Mouse (Mus musculus): ENCODE results near the gene Cldnd2.
"Not testable (repeated sequence)": the region's sequence is repeated elsewhere in the genome, so short reads cannot be mapped to it uniquely, and the experiment has no call there.

Gene Cldnd2

DNA sequence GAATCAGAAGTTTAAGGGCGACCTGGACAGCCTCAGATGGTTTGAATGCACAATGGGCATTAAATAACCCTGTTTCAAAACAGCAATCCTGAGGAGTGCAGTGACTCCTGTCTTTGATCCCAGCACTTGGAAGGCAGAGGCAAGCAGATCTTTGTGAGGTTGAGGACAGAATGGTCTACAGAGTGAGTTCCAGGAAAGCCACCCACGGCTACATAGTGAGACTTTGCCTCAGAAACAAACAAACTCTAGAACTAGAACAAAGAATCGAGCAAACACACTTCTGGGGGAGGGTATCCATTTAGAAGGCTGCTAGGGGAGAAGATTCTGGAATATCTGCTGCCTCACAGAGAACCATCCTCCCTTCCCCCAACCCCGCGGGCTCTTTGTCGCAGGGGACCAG is at the start of gene Cldnd2:
Gene Cldnd2, plus strand, starts transcription at position 301 of the 400 bp plus-strand sequence.
- no peak for ATAC-seq (ENCODE audit: insufficient number of reproducible peaks, low FRiP score, low TSS enrichment)

DNA sequence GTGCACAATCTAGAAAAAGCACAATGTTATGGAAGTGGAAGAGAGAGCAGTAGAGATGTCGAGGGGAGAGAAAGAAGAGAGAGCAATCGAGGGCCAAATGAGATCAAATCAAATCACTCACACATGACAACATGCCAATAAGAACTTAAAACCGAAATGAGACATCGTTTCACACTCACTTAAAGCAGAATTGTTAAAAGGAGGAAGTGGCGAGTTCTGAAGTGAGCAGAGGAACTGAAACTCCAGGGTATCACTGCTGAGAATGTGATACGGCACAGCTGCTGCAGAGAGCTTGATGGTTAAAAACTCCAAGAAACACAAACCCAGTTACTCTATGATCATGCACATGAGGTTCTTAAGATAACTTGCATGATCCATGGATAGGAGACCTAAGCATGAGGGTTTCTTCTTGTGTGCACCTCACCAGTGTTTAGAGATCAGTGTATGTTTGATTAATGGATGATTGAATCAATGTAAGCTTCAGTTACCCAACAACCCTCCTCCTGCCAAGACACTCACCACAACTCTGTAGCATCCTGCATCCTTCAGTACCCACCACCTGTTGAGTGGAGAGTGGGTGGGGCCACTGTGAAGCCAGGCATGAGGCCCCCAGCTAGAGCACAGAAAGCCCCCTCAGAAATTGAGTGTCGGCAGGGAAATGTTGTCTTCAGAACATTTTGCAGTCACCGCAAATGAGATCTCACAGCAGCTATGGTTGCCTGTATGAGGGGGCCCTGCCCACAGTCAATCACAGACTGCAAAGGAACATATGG is 48.0 kb upstream of the Cldnd2 start:
- ATAC-seq (ENCODE audit: insufficient number of reproducible peaks, low FRiP score, low TSS enrichment), result no peak

DNA sequence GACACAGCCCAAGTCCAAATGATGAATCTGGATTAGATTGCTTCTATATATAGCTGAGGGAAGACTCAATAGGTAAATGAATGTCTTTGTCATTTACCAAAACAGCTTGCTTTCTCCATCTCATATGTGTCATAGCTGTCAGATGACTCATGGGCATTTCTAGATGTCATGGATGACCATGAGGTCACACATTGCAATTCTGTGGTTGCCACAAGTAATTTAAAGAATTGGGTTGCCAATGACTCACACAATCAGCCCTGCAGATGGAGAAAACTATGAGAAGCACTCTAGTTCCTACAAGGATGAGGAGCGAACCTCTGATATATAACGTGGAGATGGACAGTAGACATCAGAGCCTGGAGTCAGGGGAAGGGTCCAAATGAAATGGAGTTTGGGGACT is 41.1 kb upstream of the Cldnd2 start:
- ATAC-seq (ENCODE audit: insufficient number of reproducible peaks, low FRiP score, low TSS enrichment), result no peak

DNA sequence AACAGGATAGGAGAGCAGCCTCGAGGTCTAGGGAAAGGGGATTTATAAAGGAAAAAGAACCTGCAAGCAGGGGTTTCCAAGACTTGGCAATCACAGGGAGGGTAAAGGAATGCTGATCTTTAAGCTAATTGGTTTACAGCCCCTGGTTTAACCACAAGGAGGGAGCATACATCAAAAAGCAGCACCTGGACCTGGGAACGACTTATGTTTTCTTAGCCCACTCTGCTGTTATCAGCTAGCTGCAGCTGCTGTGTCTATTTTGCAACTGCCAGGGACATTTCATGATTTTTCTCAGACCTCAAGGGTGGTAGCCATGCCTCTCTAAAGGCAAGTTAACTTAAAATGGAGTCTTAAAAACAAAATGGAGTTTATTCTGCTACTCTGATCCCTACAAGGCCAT is 37.9 kb upstream of the Cldnd2 start:
- ATAC-seq (ENCODE audit: insufficient number of reproducible peaks, low FRiP score, low TSS enrichment), result no peak

DNA sequence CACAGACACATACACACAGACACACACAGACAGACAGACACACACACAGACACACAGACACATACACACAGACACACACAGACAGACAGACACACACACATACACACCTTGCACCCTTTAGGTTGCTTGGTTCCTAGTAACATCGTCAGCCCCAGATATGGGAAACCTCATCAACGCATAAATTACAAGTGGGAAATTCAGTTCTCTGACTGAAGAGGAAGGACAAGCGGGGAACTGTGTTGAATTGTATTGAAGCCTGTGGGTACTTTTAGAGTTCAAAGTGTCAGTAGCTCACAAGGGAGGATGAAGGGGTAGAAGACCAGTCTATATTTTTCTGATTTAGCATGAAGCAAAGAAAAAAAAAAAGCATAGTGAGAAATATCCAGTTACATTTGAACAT is 33.0 kb upstream of the Cldnd2 start:
- no peak for ATAC-seq (ENCODE audit: insufficient number of reproducible peaks, low FRiP score, low TSS enrichment)

DNA sequence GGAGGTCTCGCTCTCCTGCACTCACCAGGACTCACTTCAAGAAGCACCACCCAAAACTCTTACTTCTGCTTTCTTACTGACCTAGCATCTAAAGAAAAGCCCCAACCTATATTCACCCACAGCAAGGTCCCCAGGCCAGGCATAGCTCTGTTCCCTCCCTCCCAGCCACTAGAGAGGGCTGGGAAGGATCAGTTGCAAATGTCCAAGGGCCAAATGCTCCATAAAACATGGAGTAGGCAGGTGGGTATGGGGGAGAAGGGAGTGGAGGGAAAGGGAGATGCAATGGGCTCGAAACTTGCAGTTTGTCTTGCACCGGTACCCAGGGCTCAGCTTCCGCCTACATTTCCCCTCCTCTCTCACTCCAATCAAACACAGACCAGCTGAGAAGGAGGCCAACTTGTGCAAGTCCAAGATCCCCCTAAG is 32.4 kb upstream of the Cldnd2 start, which contains the start of gene Siglecg:
Gene Siglecg, plus strand, starts transcription at position 74 of the 423 bp plus-strand sequence.
- ATAC-seq (ENCODE audit: insufficient number of reproducible peaks, low FRiP score, low TSS enrichment), result no peak

DNA sequence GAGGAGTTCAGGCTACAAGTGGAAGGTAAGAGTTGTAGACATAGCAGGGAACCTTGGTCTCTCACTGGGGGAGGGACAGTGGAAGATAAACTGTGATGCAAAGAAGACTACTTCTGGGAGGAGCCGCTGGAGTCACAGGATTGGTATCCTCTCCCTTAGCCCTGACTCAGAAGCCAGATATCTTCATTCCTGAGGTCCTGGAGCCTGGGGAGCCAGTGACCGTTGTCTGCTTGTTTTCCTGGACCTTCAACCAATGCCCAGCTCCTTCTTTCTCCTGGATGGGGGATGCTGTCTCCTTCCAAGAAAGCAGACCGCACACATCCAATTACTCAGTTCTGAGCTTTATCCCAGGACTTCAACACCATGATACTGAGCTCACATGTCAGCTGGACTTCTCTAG is 31.5 kb upstream of the Cldnd2 start:
- no peak for ATAC-seq (ENCODE audit: insufficient number of reproducible peaks, low FRiP score, low TSS enrichment)

DNA sequence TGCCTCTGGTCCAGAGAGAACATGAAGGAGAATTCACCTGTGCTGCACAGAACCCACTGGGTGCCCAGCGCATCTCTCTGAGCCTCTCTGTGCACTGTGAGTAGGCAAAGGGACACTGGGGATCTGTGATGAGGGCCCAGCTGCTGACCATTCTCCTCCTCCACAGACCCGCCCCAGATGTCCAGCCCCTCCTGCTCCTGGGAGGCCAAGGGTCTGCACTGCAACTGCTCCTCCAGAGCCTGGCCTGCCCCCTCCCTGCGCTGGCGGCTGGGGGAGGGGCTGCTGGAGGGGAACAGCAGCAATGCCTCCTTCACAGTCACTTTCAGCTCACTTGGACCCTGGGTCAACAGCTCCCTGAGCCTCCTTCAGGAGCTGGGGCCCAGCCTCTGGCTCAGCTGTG is 28.9 kb upstream of the Cldnd2 start:
- ATAC-seq (ENCODE audit: insufficient number of reproducible peaks, low FRiP score, low TSS enrichment), result not testable (repeated sequence)

DNA sequence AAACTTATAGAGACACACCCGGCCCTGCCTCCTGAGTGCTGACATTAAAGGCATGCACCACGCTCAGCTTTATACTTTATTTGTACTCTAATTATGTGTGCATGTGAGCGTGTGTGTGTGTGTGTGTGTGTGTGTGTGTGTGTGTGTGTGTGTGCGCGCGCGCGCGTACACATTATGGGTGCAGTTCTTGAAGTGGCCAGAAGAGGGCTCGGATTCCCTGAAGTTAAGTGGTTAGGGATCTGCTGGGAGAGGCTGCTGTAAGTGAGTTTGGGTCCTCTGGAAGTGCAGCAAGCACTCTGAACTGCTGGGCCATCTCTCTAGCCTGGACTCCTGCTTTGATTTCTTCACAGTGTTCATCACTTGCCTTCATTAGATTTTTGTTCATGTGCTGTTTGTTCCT is 23.3 kb upstream of the Cldnd2 start:
- no peak for ATAC-seq (ENCODE audit: insufficient number of reproducible peaks, low FRiP score, low TSS enrichment)

DNA sequence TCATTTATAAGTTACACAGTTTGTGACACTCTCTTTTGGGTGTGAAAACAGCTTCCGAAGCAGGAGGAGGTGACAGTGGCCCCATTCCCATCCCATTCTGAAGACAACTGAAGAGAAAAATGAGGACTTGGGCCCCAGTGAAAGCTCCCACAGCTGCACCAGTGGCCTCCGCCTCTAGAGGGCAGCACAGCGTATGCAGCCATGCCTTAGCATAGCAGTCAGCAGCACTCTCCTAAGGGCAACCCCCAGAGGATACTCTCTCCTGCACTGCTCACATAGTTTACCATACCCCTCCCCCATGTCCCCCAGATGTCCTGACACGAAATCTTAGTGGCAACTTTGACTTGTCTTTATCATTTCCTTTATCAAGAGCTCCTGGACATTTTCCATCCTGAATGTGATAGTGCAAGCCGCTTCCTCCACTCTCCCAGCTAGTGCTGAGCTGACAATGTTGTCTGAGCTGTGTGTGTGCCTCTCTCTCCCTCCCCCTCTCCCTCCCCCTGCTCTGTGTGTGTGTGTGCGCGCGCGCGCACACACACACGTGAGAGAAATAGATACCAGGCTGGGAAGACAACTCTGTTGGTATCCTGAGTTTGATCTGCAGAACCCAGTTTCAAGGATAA is 17.5 kb upstream of the Cldnd2 start:
- peak; percentile 93 for ATAC-seq (ENCODE audit: insufficient number of reproducible peaks, low FRiP score, low TSS enrichment)

DNA sequence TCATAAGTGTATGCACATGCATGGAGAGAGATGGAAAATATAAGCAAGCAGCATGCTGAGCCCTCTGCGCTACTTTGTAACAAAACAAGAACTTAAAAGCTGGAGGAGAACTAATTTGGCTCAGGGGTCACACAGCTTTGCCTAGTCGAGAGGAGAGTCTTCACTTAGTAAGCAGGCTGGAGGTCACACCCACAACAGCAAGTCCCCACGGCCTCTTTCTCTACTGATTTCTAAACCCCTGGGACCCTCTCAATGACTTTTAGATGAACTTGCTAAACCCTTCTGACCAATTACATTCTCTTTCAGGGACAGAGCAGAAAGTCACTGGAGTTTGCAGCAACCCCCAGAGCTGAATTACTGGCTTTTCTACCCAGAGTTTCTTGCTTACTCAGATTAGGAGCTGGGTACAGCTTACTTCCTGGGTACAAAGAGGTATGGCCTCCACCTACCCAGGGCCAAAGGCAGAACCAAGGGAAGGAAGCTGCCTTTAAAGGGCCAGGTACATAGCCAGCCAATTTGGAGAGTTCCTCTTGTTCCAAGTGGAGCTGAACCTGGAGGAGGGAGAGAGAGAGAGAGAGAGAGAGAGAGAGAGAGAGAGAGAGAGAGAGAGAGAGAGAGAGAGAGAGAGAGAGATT is 16.5 kb upstream of the Cldnd2 start:
- no peak for ATAC-seq (ENCODE audit: insufficient number of reproducible peaks, low FRiP score, low TSS enrichment)

DNA sequence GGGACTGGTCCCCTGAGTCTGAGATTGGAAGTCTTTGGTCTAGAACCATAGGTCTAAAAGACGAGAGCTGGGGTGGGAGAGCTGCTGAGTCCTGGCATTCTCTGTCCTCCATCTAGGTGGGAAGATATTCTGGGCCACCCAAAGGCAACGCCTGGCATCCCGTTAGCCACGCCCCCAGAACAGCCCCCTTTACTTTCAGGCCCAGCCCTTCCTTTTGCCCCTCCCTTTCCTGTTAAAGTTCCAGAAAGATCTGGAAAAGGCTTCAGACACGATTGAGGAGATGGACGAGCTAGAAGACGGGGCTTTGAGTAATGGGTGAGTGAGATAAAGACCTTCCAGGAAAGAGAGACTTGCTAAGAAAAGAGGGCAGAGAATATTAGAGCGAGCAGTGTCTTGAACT is 13.2 kb upstream of the Cldnd2 start, which contains the start of gene Lim2:
Gene Lim2, plus strand, starts transcription at position 265 of the 400 bp plus-strand sequence.
- no peak for ATAC-seq (ENCODE audit: insufficient number of reproducible peaks, low FRiP score, low TSS enrichment)

DNA sequence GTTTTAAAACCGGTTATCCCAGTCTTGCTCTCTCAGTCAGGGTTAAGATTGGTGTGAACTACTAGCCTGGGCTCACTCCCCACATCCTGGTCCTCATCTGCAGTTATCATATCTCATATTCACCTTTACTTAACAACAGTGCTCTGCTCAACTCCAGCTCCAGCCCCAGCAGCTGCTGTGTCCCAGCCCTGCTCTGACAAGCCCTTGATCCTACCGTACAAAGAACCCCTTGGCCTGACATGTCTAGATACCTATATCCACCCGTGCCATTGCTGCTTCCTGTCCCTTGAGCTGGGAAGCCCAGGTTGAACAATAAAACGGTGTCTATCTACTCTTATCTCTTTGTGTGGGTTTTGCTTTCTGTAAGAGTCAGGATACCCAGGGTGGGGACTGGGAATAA is 11.1 kb upstream of the Cldnd2 start:
- ATAC-seq (ENCODE audit: insufficient number of reproducible peaks, low FRiP score, low TSS enrichment), result no peak

DNA sequence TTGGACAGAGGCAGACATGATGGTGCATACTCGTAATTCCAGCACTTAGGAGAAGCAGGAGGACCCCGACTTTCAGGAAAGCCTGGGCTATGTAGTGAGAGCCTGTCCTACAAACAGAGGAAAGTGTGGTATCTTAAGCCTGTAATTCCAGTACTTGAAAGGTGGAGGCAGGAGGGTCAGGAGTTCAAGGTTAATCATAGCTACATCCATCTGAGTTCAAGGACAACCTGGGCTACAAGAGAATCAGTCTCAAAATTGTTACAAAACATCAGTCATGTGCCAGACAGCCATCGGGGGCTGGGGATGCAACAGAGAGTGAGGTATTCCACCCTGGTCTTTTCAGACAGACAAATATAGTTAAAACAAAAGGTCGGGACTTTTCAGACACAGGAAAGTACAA is 7.7 kb upstream of the Cldnd2 start:
- no peak for ATAC-seq (ENCODE audit: insufficient number of reproducible peaks, low FRiP score, low TSS enrichment)

DNA sequence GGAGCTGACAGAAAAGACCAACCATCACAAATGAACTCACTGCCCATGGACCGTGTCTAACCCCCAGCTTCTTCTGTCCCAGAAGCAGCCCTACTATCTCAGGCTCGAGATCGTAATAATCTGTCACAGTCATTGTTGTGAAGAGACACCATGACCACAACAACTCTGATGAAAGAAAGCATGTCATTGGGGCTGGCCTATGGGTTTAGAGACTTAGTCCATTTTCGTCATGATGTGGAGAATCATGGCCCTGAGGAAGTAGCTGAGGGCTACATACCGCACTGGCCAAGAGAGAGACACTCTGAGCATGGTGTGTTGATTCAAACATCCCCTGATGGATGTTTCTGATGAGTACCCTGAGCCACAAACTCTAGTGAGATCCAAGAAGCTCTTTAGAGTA is 5.9 kb upstream of the Cldnd2 start:
- ATAC-seq (ENCODE audit: insufficient number of reproducible peaks, low FRiP score, low TSS enrichment), result no peak

DNA sequence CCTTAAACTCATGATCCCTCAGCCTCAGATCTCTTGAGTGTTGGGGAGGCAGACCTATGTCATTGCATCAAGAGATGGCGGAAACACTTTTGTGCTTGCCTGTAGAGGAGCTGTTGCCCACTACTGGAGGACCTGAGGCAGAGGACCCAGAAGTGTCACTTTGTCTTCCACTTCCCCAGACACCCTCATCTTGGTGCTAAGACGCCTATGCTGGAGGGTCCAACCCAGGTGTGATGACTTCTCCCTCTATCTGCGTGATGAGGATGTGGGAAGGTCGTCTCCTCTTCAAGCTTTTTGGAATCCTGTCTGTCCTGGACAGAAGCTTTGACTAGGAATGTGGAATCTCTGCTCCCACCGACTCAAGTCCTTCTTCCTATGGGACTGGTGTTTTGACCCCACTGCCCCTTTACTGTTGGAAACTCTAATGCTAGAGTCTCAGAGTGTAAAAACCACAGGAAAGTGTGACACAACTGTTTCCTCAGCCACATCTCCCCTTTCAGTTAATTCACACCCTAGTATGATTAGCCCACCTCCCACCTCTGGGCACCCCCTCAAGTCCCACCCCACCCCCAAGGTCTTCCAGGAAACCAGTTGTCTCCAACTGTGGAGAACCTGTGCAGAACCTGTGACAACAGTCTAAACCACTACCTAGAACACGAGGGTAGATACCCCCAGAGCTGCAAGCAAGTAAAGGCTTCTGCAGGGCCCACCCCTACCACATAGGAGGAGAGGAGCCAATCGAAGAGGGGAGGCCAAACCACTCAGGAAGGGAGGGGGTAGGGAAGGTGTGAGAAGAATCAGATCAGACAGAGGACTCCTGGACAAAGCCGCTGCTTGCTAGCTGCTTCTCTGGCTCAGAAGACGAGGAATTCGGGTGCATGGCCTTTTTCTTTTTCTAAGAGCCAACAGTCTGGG is 4.0 kb upstream of the Cldnd2 start, which contains the start of gene Nkg7:
Gene Nkg7, plus strand, starts transcription at position 733 of the 915 bp plus-strand sequence.
- ATAC-seq (ENCODE audit: insufficient number of reproducible peaks, low FRiP score, low TSS enrichment), result no peak

DNA sequence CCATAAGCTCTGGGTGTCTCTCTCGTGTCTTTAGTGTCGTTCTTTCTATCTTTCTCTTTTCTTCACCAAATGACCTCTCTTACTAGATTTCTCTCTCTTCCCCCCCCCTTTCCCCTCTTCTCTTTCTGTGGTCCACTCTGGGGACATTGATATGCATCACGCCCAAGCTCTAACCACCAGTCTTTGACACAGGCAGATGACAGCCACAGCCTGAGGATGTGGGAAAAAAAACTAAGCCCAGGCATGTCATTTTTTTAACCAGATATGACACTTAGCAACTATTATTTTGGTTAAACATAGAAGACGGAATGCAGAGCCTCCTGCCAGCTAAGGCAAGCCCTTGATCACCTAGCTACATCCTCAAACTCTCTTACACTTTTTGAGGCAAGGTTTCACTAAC is 2.0 kb upstream of the Cldnd2 start:
- no peak for ATAC-seq (ENCODE audit: insufficient number of reproducible peaks, low FRiP score, low TSS enrichment)

DNA sequence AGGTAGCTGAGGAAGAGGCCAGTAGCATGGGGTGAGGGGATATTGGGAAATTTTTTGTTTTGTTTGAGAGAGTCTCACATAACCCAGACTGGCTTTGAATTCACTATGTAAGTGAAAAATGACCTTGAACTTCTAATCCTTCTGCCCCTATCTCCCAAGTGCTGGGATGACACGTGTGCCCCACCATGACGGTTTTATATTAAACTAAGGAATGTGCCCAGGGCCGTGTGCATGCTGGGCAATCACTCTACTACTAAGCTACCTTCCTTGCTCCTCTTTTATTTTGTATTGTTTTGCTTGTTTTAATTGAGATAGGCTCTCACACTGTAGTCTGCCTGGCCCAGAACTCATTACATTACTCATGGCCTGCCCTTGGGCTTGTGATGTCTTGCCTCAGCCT is 489 bp downstream of the Cldnd2 start:
- no peak for ATAC-seq (ENCODE audit: insufficient number of reproducible peaks, low FRiP score, low TSS enrichment)

DNA sequence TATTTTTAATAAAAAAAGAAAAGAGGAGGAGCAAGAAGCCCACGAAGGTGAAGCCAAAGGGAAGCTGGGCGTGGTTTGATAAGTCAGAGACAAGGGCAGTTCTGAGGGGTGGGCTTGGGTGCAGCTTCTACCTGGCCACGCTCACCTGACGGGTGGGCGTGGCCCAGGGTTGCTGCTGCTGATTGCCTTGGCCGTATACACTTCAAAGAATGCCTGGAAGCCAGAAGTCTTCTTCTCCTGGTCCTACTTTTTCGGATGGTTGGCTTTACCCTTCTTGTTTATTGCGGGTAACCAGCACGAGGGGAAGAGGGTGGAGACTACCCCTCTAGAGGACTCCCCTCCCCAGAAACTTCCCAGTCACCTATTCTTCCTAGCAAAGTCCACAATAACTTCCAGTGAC is 2.1 kb downstream of the Cldnd2 start:
- ATAC-seq (ENCODE audit: insufficient number of reproducible peaks, low FRiP score, low TSS enrichment), result no peak

Data from cerebellum, adult (tissue).